Mouse (Mus musculus) adrenal gland, adult 8-10 months (tissue): ENCODE measurements around the gene Lrmda. TPM values are rescaled to one million over a fixed set of nuclear protein-coding genes. Genes with fewer than 3 reads are reported as not detected.
A peak's percentile ranks its signal among the peaks of the same experiment; 100 is the strongest.
"Not testable (repeated sequence)": the region's sequence is repeated elsewhere in the genome, so short reads cannot be mapped to it uniquely, and the experiment has no call there.

Experiments
- DNase-seq: peaks from one replicate; pipeline ENCODE4 v3.0.0; 2022
- total RNA-seq, 4 experiments: library from RNA; stranded (reverse); gene quantifications; 2 replicates each; pipeline ENCODE4 v1.2.4; 2022

The Lrmda gene
- total RNA-seq, 4 experiments from 2014 or later: 3.4 to 8.5 (median 5.7) TPM

- peak; percentile 8 for DNase-seq
These were observed 495.0 kb downstream of the Lrmda start for GRCm38 (mm10) chr14:22514362-22515084.

- peak; percentile 30 for DNase-seq
These were observed 511.2 kb downstream of the Lrmda start for GRCm38 (mm10) chr14:22530706-22531105.

GRCm38 (mm10) chr14:22533501-22533900, 514.0 kb downstream of the Lrmda start:
- no peak for DNase-seq

GRCm38 (mm10) chr14:22545887-22546675, 526.6 kb downstream of the Lrmda start:
- DNase-seq: no peak

GRCm38 (mm10) chr14:22546676-22546984, 527.1 kb downstream of the Lrmda start:
- DNase-seq: no peak

- DNase-seq: no peak
These were observed 528.8 kb downstream of the Lrmda start for GRCm38 (mm10) chr14:22548286-22548685.

- DNase-seq: no peak
These were observed 529.7 kb downstream of the Lrmda start for GRCm38 (mm10) chr14:22549166-22549565.

- no peak for DNase-seq
These were observed 532.8 kb downstream of the Lrmda start for GRCm38 (mm10) chr14:22552358-22552757.

- DNase-seq: no peak
These were observed 533.3 kb downstream of the Lrmda start for GRCm38 (mm10) chr14:22552841-22553240.

- DNase-seq: no peak
These were observed 534.2 kb downstream of the Lrmda start for GRCm38 (mm10) chr14:22553717-22554116.

GRCm38 (mm10) chr14:22572486-22572885, 553.0 kb downstream of the Lrmda start:
- DNase-seq: no peak

GRCm38 (mm10) chr14:22573585-22573984, 554.1 kb downstream of the Lrmda start:
- no peak for DNase-seq

- DNase-seq: no peak
These were observed 554.5 kb downstream of the Lrmda start for GRCm38 (mm10) chr14:22574006-22574405.

GRCm38 (mm10) chr14:22576441-22576840, 556.9 kb downstream of the Lrmda start:
- no peak for DNase-seq

GRCm38 (mm10) chr14:22577411-22578037, 558.0 kb downstream of the Lrmda start:
- DNase-seq: peak; percentile 19

- DNase-seq: peak; percentile 82
These were observed 558.7 kb downstream of the Lrmda start for GRCm38 (mm10) chr14:22578224-22578623.

- no peak for DNase-seq
These were observed 559.5 kb downstream of the Lrmda start for GRCm38 (mm10) chr14:22578986-22579385.

GRCm38 (mm10) chr14:22582065-22582464, 562.6 kb downstream of the Lrmda start:
- DNase-seq: no peak

GRCm38 (mm10) chr14:22586281-22586680, 566.8 kb downstream of the Lrmda start:
- DNase-seq: no peak

GRCm38 (mm10) chr14:22586796-22587195, 567.3 kb downstream of the Lrmda start:
- no peak for DNase-seq

GRCm38 (mm10) chr14:22587285-22587957, 567.9 kb downstream of the Lrmda start:
- DNase-seq: no peak

- DNase-seq: no peak
These were observed 568.4 kb downstream of the Lrmda start for GRCm38 (mm10) chr14:22587958-22588296.

- DNase-seq: not testable (repeated sequence)
These were observed 568.9 kb downstream of the Lrmda start for GRCm38 (mm10) chr14:22588394-22588793.
